Mouse (Mus musculus) skeletal muscle tissue, adult 2 months (tissue): ENCODE data around the gene Fndc8.

Experiments used
- DNase-seq: peaks from one replicate; pipeline ENCODE4 v3.0.0-alpha.2; 2012; ENCODE audit warnings: low read depth, low spot score

The Fndc8 gene

DNA sequence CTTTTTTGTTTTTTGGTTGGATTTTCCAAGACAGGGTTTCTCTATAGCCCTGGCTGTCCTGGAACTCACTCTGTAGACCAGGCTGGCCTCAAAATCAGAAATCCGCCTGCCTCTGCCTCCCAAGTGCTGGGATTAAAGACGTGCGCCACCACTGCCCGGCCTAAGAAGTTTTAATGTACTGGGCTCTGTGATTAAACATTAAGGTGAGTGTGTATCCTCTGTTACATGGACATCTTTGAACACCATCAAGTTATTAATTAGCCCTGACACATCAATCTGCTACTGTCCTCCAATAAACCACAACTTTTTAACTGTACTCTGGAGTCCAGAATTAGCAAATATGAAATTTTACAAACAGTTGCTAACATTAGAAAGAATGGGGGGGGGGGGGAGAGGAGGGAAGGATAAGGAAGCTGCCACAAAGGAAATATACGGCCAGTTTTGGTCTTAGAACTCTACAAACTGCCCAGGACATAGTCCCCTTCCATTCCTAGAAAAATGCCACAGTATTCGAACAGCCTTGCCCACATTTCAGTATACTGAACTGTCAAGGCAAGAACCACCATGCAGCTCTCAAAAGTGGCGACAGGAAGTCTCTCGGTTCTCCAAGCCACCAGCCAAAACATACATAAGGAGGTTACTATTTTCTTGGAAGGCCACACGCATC, 22.3 kb upstream of the Fndc8 start:
- DNase-seq = no peak

DNA sequence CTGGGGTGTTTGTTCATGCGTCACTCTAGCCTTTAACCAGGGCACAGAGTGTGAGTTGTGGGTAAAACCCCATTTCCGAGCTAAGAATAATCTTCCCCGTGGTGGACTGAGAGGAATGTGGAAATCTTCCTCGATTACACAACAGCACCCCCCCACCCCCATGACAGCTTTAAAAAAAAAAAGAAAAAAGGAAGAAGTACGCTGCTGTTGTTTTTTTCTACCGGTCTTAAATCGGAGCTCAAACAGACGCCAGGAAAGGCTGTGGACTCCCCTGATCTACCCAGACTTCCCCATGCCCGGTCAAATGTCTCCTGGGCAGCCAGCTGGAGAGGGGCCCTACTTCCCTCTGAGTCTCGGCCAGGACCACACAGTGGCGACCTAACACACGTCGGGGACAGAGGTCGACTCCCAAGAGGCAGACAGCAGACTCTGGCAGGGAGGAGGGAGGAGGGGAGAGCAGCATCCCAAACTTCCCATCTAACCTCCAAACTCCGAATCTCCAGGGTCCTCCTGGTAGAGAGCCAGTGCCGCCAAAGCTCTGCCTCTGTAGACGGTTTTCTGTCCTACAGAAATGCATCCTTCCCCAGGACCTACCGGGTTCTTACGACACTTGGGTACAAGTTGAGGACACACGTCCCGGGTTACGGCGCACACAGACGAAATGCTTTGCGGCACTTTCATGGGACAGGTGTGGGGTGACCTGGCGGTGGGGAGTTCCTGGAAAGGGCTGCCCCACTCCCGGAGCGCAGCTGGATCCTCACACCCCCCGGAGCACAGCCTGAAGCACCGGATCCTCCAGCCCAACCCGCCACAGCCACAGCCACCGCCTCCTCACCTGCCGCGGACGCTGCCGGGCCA, 21.5 kb upstream of the Fndc8 start:
- peak; percentile 72 for DNase-seq

DNA sequence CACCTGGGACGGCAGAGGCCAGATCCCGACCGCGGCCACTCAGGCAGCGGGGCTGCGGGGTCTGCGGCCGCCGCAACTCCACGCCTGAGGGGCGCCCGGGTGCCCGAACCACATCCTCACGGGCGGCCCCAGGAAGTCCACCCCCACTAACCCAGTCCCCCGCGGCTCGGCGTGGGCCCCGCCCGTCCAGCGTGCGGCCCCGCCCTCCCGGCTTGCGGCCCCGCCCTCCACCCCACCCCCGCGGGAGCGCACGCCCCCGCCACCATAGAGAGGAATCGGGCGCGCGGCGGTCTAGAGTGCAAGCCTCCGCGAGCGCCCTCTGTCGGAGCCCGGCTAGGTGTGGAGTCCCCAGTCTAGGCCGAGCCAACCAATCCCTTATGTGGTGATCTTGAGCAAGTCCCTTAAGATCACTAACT, 20.9 kb upstream of the Fndc8 start, which contains the start of gene Rffl:
Gene Rffl (minus strand): TSS at position 180 of the 416 bp plus-strand sequence.
- peak; percentile 86 for DNase-seq

DNA sequence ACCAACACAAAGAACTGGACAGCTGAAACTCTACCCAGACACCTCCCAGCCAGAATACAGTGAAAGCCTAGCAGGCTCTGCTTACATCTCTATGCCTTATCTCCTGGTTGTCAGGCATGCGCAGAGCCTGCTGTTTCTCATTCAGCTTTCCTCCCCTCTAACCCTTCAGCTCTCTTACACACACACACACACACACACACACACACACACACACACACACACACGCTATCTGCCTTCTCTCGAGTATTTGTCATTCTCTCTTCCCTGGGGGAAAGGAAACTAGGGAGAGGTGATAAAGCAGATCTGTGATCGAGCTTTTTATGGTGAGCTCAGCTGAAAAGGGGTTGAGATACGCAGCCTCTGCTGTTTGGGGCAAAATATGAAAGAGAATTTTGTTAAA, 17.0 kb upstream of the Fndc8 start:
- no peak for DNase-seq

DNA sequence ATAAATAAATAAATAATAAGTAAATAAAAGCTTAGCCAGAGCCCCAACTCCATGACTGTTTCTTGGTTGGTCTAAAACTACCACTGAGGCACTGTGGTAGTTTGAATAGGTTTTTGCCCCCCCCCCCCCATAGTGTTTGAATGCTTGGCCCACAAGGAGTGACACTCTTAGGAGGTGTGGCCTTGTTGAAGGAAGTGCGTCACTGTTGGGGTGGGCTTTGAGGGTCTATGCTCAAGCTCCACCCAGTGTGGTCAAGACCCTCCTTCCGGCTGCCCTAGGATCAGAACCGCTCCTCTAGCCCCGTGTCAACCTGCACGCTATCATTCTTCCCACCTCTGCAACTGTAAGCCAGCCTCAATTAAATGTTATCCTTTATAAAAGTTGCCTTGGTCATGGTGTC, 16.3 kb upstream of the Fndc8 start:
- DNase-seq = no peak

DNA sequence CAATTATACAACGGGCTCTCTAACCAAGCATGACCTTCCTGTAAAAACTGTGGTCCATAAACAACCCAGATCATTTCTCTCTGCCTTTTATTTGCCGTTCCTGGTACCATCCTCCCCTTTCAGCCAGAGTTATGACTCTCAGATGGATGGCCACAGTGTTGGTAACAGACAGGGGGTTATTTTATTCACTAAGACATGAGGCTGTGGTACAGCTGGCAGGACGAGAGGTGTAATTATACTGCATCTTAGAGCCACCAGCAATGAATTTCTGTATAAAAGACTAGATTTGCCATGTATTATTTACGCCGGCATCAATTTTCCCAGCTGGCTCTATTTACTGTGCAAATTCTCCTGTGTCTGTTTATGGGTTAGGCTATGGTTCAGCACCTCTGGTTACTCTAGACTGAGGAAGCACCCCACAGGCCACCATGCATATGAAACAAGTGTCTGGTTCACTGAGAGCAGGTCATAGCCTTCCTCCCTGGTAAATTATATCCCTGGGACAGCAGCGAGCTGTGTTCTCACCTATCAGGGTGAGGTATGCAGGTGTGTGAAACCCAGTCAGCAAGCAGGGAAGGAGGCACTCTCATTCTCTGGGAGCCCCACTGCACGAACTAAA, 14.1 kb upstream of the Fndc8 start:
- no peak for DNase-seq

DNA sequence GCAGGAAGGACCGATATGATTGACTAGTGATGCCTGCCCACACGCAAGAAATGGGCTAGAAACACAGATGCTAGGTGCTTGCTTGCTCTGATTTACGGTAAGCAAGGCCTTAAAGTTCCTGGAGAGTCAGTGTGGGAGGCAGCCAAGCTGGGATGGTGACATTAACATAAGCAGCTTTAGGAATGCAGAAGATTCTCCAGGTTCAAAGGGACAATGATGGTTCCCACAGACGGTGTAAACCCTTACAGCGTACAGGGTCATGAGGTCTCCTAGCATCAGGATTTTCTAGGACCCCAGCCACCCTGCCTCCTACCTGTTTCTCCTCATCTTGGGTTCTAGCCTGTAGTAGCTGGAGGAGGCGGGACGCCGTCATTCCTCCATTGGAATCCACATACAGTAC, 8.7 kb upstream of the Fndc8 start:
- no peak for DNase-seq

DNA sequence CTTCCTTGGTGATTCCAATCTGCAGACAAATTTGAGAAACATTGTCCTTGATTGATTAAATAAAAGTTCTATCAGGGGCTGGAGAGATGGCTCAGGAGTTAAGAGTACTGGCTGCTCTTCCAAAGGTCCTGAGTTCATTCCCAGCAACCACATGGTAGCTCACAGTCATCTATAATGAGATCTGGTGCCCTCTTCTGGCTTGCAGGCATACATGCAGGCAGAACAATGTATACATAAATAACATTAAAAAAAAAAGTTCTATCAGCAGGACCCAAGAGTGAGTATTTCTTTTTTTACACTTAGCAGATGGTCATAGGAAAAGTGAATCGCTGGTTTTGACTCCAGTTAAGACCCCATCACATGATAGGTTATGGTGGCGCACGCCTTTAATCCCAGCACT, 5.4 kb upstream of the Fndc8 start:
- DNase-seq = no peak

DNA sequence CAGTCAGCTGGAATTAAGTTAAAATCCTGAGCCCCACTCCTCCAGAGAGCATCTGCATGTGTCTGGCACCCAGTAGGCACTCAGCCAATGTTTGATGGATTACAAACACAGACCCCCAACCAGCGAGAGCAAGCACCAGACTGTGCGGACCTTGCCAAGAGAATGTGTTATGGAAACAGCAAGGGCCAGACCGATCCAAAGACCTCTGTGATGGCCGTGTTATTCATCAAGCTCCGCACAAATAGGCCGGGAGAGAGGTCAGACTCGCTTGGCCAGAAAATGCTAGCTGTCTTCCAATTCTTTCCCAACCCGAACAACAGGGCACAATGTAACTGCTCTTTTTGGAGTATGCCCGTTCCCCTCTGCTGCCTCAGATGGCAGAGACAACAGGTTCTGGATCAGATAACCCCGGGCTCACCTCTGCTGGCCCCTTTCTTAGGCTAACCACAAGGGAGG, 3.4 kb upstream of the Fndc8 start:
- DNase-seq = no peak

DNA sequence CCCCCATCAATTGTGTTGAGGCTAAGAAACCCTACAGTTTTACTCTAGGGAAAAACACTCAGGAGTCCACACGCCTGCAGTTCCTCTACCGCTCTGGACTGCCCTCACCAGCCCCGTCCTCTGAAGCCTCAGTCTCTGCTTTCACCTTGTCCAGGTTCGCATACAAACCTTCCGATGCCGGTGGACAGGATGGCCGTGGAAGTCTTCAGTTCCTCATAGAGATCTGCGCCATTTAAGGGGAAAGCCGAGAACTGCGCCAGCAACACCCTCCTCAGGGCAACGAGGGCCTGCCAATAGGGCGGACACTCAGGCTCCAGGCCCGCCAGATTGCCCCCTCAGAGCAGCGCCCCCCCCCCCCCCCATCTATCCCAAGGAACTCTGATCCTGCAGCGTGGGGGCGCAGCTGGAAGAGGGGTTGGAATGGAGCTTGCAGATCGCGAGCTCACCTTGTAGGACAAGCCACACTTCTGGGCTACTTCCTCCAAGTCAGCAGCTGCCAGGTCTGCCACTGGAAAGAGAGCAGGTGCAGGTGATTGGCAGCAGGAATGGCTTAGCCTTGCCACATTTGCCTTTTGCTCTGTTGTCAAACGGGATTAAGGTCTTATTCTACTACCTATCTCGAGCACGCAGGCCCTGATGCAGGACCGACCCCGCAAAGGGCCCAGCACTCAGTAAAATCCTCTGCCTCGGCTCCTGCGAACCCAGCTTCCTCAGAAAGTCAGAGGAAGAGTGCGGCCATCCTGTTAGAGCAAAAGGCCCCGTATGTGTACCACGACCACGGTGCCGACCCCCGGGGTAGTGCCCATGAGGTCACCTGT, 2.2 kb upstream of the Fndc8 start:
- no peak for DNase-seq

DNA sequence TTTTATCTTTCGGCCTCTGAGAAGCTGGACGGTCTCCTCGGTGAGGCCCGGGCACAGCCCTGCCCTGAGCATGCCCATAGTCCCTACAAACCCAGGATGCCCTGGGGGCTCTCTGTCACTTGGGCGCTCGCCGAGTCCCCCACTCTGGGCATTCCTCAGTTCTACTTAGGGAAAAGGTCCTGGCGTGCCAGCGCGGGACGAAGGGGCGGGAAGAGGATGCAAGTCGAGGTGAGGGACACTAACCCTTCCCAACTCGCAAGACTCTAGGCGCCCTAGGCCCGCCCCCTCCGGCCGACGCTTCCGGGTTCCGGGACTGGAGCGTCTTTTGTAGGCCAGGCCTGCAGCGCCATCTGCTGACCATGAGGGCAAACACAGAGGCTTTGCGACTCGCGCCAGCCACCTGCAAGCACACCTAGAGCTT, 1.6 kb upstream of the Fndc8 start, which contains the start of gene Rad51d:
Gene Rad51d (minus strand): TSS at position 273 of the 421 bp plus-strand sequence.
- DNase-seq = peak; percentile 88

DNA sequence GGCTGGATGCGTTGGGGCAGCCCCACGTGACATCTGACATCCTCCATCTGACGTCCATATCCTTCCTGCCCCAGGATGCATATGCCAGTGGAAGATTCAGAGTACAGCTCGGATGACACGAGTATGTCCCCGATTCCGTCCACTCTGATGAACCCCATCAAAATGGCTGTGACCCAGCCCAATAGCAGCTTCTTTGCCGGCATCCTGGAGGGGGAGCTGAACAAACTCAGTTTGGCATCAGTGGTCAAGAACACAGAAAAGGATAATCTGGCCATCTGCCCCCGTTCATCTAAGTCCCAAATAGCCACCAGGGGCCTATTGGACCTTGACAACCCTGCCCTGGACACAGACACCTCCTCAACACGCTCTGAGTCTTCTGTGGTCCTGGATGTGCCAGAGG, 5.6 kb downstream of the Fndc8 start:
- no peak for DNase-seq

DNA sequence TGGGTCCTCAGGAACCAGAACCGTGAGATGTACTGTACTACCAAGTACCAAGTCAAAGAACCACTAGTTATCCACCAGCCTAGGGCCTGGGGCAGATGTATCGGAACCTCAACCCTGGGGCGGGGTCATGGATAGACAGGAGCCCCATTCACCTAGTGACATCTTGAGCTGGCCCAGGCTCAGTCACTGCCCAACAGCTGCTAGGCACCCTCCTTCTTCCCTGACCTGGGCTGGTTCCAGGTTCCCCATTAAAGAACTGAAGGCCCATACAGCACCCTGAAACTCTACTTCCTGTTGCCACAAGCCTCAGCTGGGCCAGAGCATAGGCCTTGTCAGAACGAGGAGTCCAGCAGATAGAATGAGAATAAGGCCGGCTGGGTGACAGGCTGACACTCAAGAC, 7.8 kb downstream of the Fndc8 start:
- DNase-seq = no peak

DNA sequence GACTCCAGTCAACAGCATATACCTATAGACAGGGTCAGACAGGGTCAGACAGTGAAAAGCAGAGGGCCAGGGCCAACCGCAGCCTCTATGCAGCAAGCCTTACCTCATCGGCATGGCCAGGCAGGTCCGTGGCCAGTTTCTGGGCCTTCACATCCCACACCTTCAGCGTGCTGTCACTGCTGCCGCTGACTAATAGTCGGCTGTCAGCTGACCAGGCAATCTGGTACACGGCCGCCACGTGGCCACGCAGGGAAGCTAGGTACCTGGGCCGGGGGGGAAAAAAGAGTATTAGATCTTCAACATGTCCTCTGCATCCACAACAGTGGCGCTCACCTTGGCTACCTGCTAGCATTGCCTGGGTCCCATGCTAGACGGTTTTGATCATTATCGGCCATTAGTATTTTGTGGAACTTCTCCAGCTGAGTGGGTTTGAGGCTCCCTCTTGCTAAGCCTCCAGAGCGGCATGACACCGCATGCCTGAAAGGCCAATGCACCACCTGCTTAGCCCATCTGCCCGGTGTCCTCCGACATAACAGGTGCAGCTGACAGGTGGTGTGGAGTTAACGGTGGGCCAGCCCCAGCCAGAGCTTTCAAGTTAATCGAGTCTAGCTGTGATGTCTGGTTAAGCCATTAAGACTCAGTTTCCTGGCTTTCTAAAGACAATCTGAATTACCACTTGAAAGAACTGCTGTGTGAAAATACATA, 9.8 kb downstream of the Fndc8 start:
- DNase-seq = no peak

DNA sequence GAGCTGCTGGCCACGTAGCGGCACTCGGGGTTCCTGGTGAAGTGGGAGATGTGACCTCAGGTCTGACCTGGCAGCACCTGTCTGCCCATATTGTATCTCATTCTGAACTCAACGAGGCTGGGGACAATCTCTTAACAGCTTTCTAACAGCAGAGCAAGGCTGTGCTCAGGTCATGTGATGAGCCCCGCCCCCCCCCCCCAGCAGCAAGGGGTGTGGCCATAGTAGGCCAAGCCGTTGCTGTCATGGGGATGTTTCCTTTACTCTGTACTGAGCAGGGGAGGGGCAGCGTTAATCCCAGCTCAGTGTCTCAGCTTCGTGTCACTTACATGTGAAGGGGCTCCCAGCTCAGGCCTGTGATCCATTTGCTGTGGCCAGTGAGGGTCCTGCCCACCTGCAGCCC, 13.0 kb downstream of the Fndc8 start:
- DNase-seq = no peak

DNA sequence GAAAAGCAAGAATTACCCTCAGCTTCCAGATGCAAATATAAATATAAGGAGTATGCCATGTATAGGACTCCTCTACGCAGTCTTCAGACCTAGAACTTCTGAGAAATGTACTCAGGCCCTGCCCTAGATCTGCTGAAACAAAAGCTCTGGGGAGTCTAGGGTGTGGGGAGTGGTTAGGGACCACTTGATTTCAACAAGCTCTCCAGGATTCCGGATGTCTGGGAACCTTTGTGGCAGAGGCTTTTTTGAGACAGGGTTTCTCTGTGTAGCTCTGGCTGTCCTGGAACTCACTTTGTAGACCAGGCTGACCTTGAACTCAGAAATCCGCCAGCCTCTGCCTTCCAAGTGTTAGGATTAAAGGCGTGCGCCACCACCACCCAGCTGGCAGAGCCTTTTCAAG, 13.9 kb downstream of the Fndc8 start:
- no peak for DNase-seq

DNA sequence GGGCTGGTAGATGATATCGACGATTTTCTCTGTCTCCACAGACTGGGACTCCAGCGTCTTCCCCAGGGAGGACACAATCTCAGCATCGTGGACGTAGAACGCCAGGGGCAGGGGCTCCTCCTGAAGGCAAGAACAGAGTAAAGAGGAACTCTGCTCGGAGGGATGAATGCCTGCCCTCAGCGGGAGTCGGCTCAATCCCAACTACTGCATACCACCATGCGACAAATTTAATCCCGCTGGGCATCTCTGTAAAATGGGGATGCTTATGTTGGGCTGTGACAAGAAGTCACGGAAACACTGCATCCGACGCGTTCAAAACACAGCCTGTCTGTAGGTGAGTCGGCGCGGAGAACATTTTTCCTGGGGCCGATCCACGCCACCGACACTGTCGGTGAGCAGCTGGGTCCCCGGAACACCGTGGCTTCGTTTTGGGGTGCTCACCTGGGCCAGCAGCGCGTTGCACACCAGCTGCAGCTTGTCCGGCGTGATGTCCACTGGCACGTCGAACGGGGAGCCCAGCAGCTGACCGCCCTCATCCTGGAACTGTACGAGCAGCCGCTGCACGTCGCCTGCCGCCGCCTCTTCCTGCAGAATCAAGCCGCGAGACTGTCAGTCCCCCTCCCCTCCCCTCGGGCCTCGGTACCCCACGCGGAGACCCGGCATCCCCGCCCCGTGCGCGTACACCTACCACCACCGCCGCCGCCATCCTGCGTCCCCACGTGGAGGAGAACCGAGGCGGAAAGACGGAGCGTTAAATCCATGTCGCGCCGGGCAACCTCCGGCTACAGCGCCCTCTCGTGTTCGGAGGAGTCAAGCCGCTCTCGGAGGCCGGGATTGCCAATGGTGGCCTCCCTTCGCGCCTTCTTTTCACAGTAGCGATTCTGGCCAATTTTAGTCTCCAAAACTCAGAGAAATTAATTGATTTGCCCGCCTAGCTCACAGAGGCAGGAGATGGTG, 16.0 kb downstream of the Fndc8 start, which contains the start of gene Nle1:
Gene Nle1 (minus strand): TSS at position 761 of the 957 bp plus-strand sequence.
- peak; percentile 66 for DNase-seq

DNA sequence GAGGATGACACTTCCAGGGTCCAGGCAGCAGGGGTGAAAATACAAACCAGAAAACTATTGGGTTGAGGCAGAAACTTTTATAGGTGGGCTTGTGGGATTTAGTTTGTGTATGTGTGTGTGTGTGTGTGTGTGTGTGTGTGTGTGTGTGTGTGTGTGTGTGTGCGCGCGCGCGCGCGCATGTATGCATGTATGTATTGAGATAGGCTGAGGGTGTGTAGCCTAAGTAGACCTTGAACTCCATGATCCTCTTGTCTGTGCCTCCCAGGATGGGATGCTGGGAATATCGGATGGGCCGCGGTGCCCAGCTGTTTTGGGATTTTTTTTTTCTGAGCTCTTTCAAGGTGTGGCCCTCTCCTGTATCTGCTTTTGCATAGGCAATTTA, 16.7 kb downstream of the Fndc8 start:
- no peak for DNase-seq

DNA sequence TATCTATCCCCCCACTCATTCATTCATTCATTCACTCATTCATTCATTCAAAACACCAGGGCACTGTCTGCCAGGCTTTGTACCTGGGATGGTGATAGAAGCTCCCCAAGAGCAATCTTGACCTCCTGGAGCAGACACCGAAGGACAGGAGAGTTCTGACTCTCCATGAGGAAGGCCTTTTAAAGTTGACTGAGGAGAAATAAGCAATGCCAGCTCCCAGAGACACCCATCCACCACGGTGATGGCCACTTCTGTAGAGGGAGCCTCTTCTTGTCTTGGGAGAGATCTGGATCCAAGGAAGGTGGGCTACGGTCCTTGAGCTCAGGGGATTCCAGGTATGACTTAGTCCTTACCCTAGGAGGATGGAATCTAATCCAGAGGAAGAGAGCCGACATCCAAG, 18.3 kb downstream of the Fndc8 start, which contains the start of gene Unc45b:
Gene Unc45b (plus strand): TSS at position 301 of the 400 bp plus-strand sequence.
- DNase-seq = no peak
